Mouse (Mus musculus): ENCODE measurements around the gene Tmem123. TPM values are rescaled to one million over a fixed set of nuclear protein-coding genes. Genes with fewer than 3 reads are reported as not detected.
A peak's percentile ranks its signal among the peaks of the same experiment; 100 is the strongest.

The Tmem123 gene
- polyA plus RNA-seq (2015; fragmentation: Nextera tagmentation; extraction: Ambion mirVana), result 61.6 and 62.1 TPM in 2 replicates

- Histone ChIP-seq H3K9me3 (ENCODE audit: control insufficient read depth, low read length) (peaks cover 3% of the 10 kb centered on the region), H3K27ac (ENCODE audit: low read length) (peak within 1 kb of the TSS; percentile 81), H3K4me1 (ENCODE audit: control insufficient read depth, insufficient read depth, low read length) (peaks cover 11% of the 10 kb centered on the region; the same call in 1 of the 2 replicates), H3K27me3 (replicated peaks; ENCODE audit: control insufficient read depth, insufficient read depth, low read length) (no peaks in the 10 kb centered on the region), H3K36me3 (ENCODE audit: control insufficient read depth, insufficient read depth, low read length) (no peaks in the 10 kb centered on the region), H3K4me3 (ENCODE audit: low read length) (peak within 1 kb of the TSS; percentile 89), H3K9ac (ENCODE audit: low read depth, low read length) (peak within 1 kb of the TSS; percentile 91), H3K4me2 (ENCODE audit: low read depth, low read length) (peak within 1 kb of the TSS; percentile 67)
- peak; percentile 97 for ATAC-seq
- WGBS, result under 1% methylated on average over 52 of the region's 52 CpGs
Measured at GRCm38 (mm10) chr9:7763614-7764300, at the start of gene Tmem123. TSS of gene Tmem123 (plus strand) at chr9:7764041.

GRCm38 (mm10) chr9:7714062-7714907 is 49.6 kb upstream of the Tmem123 start:
- ATAC-seq, result no peak
- H3K27me3 ChIP-seq (replicated peaks; ENCODE audit: control insufficient read depth, insufficient read depth, low read length), result no peaks in the 10 kb centered on the region
- no peak overlapping the region for H3K9ac ChIP-seq (ENCODE audit: low read depth, low read length)
- no peaks in the 10 kb centered on the region for H3K4me1 ChIP-seq (ENCODE audit: control insufficient read depth, insufficient read depth, low read length)
- H3K36me3 ChIP-seq (ENCODE audit: control insufficient read depth, insufficient read depth, low read length), result no peaks in the 10 kb centered on the region
- no peak overlapping the region for H3K27ac ChIP-seq (ENCODE audit: low read length)
- 33% methylated on average over 4 of the region's 4 CpGs for WGBS
- no peaks in the 10 kb centered on the region for H3K9me3 ChIP-seq (ENCODE audit: control insufficient read depth, low read length)
- H3K4me3 ChIP-seq (ENCODE audit: low read length), result no peak overlapping the region
- H3K4me2 ChIP-seq (ENCODE audit: low read depth, low read length), result no peak overlapping the region

- no peaks in the 10 kb centered on the region for H3K27me3 ChIP-seq (replicated peaks; ENCODE audit: control insufficient read depth, insufficient read depth, low read length)
- H3K4me2 ChIP-seq (ENCODE audit: low read depth, low read length), result no peak overlapping the region
- no peaks in the 10 kb centered on the region for H3K36me3 ChIP-seq (ENCODE audit: control insufficient read depth, insufficient read depth, low read length)
- H3K27ac ChIP-seq (ENCODE audit: low read length), result no peak overlapping the region
- 67% methylated on average over 2 of the region's 2 CpGs for WGBS
- ATAC-seq, result no peak
- H3K9me3 ChIP-seq (ENCODE audit: control insufficient read depth, low read length), result no peaks in the 10 kb centered on the region
- no peaks in the 10 kb centered on the region for H3K4me1 ChIP-seq (ENCODE audit: control insufficient read depth, insufficient read depth, low read length)
- H3K9ac ChIP-seq (ENCODE audit: low read depth, low read length), result no peak overlapping the region
- H3K4me3 ChIP-seq (ENCODE audit: low read length), result no peak overlapping the region
Measured at GRCm38 (mm10) chr9:7714908-7715175, 49.0 kb upstream of the Tmem123 start.

- Histone ChIP-seq H3K4me2 (ENCODE audit: low read depth, low read length) (no peak overlapping the region), H3K36me3 (ENCODE audit: control insufficient read depth, insufficient read depth, low read length) (no peaks in the 10 kb centered on the region), H3K9me3 (ENCODE audit: control insufficient read depth, low read length) (no peaks in the 10 kb centered on the region), H3K4me3 (ENCODE audit: low read length) (no peak overlapping the region), H3K4me1 (ENCODE audit: control insufficient read depth, insufficient read depth, low read length) (no peaks in the 10 kb centered on the region), H3K9ac (ENCODE audit: low read depth, low read length) (no peak overlapping the region), H3K27ac (ENCODE audit: low read length) (no peak overlapping the region), H3K27me3 (replicated peaks; ENCODE audit: control insufficient read depth, insufficient read depth, low read length) (no peaks in the 10 kb centered on the region)
- 79% methylated on average over 1 of the region's 1 CpGs for WGBS
- ATAC-seq, result no peak
Measured at GRCm38 (mm10) chr9:7721543-7721942, 42.3 kb upstream of the Tmem123 start.

- 85% methylated on average over 4 of the region's 4 CpGs for WGBS
- H3K9ac ChIP-seq (ENCODE audit: low read depth, low read length), result no peak overlapping the region
- no peaks in the 10 kb centered on the region for H3K4me1 ChIP-seq (ENCODE audit: control insufficient read depth, insufficient read depth, low read length)
- no peak overlapping the region for H3K27ac ChIP-seq (ENCODE audit: low read length)
- H3K27me3 ChIP-seq (replicated peaks; ENCODE audit: control insufficient read depth, insufficient read depth, low read length), result no peaks in the 10 kb centered on the region
- ATAC-seq, result no peak
- H3K4me2 ChIP-seq (ENCODE audit: low read depth, low read length), result no peak overlapping the region
- H3K36me3 ChIP-seq (ENCODE audit: control insufficient read depth, insufficient read depth, low read length), result no peaks in the 10 kb centered on the region
- no peaks in the 10 kb centered on the region for H3K9me3 ChIP-seq (ENCODE audit: control insufficient read depth, low read length)
- H3K4me3 ChIP-seq (ENCODE audit: low read length), result no peak overlapping the region
Measured at GRCm38 (mm10) chr9:7728997-7729396, 34.8 kb upstream of the Tmem123 start.

GRCm38 (mm10) chr9:7742696-7743095 is 21.1 kb upstream of the Tmem123 start:
- no peak overlapping the region for H3K4me3 ChIP-seq (ENCODE audit: low read length)
- H3K36me3 ChIP-seq (ENCODE audit: control insufficient read depth, insufficient read depth, low read length), result no peaks in the 10 kb centered on the region
- H3K27ac ChIP-seq (ENCODE audit: low read length), result no peak overlapping the region
- no peaks in the 10 kb centered on the region for H3K4me1 ChIP-seq (ENCODE audit: control insufficient read depth, insufficient read depth, low read length)
- ATAC-seq, result no peak
- no peak overlapping the region for H3K4me2 ChIP-seq (ENCODE audit: low read depth, low read length)
- H3K9me3 ChIP-seq (ENCODE audit: control insufficient read depth, low read length), result no peaks in the 10 kb centered on the region
- 79% methylated on average over 1 of the region's 1 CpGs for WGBS
- H3K9ac ChIP-seq (ENCODE audit: low read depth, low read length), result no peak overlapping the region
- H3K27me3 ChIP-seq (replicated peaks; ENCODE audit: control insufficient read depth, insufficient read depth, low read length), result no peaks in the 10 kb centered on the region

GRCm38 (mm10) chr9:7744156-7744555 is 19.7 kb upstream of the Tmem123 start:
- H3K27ac ChIP-seq (ENCODE audit: low read length), result no peak overlapping the region
- no peak overlapping the region for H3K4me3 ChIP-seq (ENCODE audit: low read length)
- no peak overlapping the region for H3K4me2 ChIP-seq (ENCODE audit: low read depth, low read length)
- no peaks in the 10 kb centered on the region for H3K27me3 ChIP-seq (replicated peaks; ENCODE audit: control insufficient read depth, insufficient read depth, low read length)
- H3K4me1 ChIP-seq (ENCODE audit: control insufficient read depth, insufficient read depth, low read length), result no peaks in the 10 kb centered on the region
- 49% methylated on average over 1 of the region's 1 CpGs for WGBS
- no peaks in the 10 kb centered on the region for H3K36me3 ChIP-seq (ENCODE audit: control insufficient read depth, insufficient read depth, low read length)
- no peaks in the 10 kb centered on the region for H3K9me3 ChIP-seq (ENCODE audit: control insufficient read depth, low read length)
- no peak for ATAC-seq
- H3K9ac ChIP-seq (ENCODE audit: low read depth, low read length), result no peak overlapping the region

- Histone ChIP-seq H3K27ac (ENCODE audit: low read length) (no peak overlapping the region), H3K9me3 (ENCODE audit: control insufficient read depth, low read length) (no peaks in the 10 kb centered on the region), H3K9ac (ENCODE audit: low read depth, low read length) (no peak overlapping the region), H3K27me3 (replicated peaks; ENCODE audit: control insufficient read depth, insufficient read depth, low read length) (no peaks in the 10 kb centered on the region), H3K36me3 (ENCODE audit: control insufficient read depth, insufficient read depth, low read length) (no peaks in the 10 kb centered on the region), H3K4me1 (ENCODE audit: control insufficient read depth, insufficient read depth, low read length) (no peaks in the 10 kb centered on the region), H3K4me3 (ENCODE audit: low read length) (no peak overlapping the region), H3K4me2 (ENCODE audit: low read depth, low read length) (no peak overlapping the region)
- ATAC-seq, result no peak
- 78% methylated on average over 3 of the region's 3 CpGs for WGBS
Measured at GRCm38 (mm10) chr9:7748881-7749280, 15.0 kb upstream of the Tmem123 start.

- Histone ChIP-seq H3K27ac (ENCODE audit: low read length) (no peak overlapping the region), H3K27me3 (replicated peaks; ENCODE audit: control insufficient read depth, insufficient read depth, low read length) (no peaks in the 10 kb centered on the region), H3K4me2 (ENCODE audit: low read depth, low read length) (no peak overlapping the region), H3K4me3 (ENCODE audit: low read length) (no peak overlapping the region), H3K9ac (ENCODE audit: low read depth, low read length) (no peak overlapping the region), H3K9me3 (ENCODE audit: control insufficient read depth, low read length) (no peaks in the 10 kb centered on the region), H3K4me1 (ENCODE audit: control insufficient read depth, insufficient read depth, low read length) (no peaks in the 10 kb centered on the region), H3K36me3 (ENCODE audit: control insufficient read depth, insufficient read depth, low read length) (no peaks in the 10 kb centered on the region)
- WGBS, result 64% methylated on average over 4 of the region's 4 CpGs
- ATAC-seq, result peak; percentile 53; the same call in 1 of the 2 replicates
Measured at GRCm38 (mm10) chr9:7749537-7749936, 14.3 kb upstream of the Tmem123 start.

Data from intestine, embryonic 16.5 days (tissue).